Mouse (Mus musculus) lung, embryonic 14.5 days (tissue): ENCODE measurements at regions not wholly inside any gene's neighbourhood (a gene's known extent, or its start where the extent isn't known, plus 50 kb on each side); places are given as distances from the start of the nearest gene placed in this dataset.

Experiments used
- ATAC-seq: fragments of 200-750 bp; cut with Nextera tagmentation; 2 replicates; pipeline ENCODE4 v1.8.0; 2017; ENCODE audit warnings: mild to moderate bottlenecking, moderate TSS enrichment, moderate library complexity; ENCODE audit not compliant: insufficient read depth
- DNase-seq: peaks from one replicate; pipeline ENCODE4 v3.0.0-alpha.2; 2015
- H3K27ac ChIP-seq: fragments of 300-500 bp; sonication (generic); 2 replicates; pipeline ENCODE4 v1.5.1; 2014; ENCODE audit warnings: low read depth, mild to moderate bottlenecking, moderate library complexity
- H3K27me3 ChIP-seq: fragments of 300-500 bp; sonication (generic); 2 replicates; pipeline ENCODE4 v1.6.1; 2014; ENCODE audit warnings: low read length, control low read depth; ENCODE audit not compliant: insufficient read depth
- H3K36me3 ChIP-seq: fragments of 300-500 bp; sonication (generic); 2 replicates; pipeline ENCODE4 v1.6.1; 2014; ENCODE audit warnings: control low read depth; ENCODE audit not compliant: insufficient read depth
- H3K4me1 ChIP-seq: fragments of 300-500 bp; sonication (generic); 2 replicates; pipeline ENCODE4 v1.6.1; 2014; ENCODE audit warnings: antibody characterized with exemption, control low read depth; ENCODE audit not compliant: insufficient read depth
- H3K4me2 ChIP-seq: fragments of 300-500 bp; sonication (generic); 2 replicates; pipeline ENCODE4 v1.6.1; 2014; ENCODE audit warnings: mild to moderate bottlenecking
- H3K4me3 ChIP-seq: fragments of 300-500 bp; sonication (generic); 2 replicates; pipeline ENCODE4 v1.5.1; 2014; ENCODE audit warnings: low read depth, low read length
- H3K9ac ChIP-seq: fragments of 300-500 bp; sonication (generic); 2 replicates; pipeline ENCODE4 v1.6.1; 2014
- H3K9me3 ChIP-seq: fragments of 300-500 bp; sonication (generic); 2 replicates; pipeline ENCODE4 v1.6.1; 2016; ENCODE audit warnings: low read depth, low read length, control low read depth
- CTCF ChIP-seq: IDR thresholded peaks from 2 replicates; pipeline ENCODE4 v1.5.1; 2016; ENCODE audit warnings: antibody characterized with exemption, low read depth
- WGBS: fragments of 180-500 bp; shearing (Covaris S2); extraction: QIAGEN DNeasy Blood & Tissue Kit; methylation state at CpG from one replicate; pipeline ENCODE4 v1.1.7; 2014; 5-methylcytosine and 5-hydroxymethylcytosine counted together

DNA sequence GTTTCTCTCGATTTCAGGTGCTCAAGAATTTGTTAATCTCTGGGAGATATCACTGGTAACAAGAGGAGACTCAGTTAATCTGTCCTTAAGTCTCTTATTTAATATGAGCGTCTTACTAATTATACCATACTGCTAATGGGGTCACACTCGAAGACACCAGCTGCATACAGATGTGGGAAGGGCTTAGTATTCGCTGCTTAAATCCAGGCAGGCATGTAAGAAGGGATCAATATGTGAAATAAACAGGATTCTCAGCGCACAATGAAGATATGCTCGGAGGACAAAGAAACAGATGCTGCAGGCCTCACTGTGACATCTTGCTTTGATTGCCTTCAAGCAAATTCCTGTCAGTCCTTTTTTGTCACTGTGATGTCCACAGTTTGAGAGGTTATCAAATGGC, 108.3 kb downstream of the Zwint start:
- WGBS: 69% methylated on average over 6 of the region's 6 CpGs
- TF ChIP-seq CTCF: no peak
- H3K9ac ChIP-seq: no peak overlapping the region

DNA sequence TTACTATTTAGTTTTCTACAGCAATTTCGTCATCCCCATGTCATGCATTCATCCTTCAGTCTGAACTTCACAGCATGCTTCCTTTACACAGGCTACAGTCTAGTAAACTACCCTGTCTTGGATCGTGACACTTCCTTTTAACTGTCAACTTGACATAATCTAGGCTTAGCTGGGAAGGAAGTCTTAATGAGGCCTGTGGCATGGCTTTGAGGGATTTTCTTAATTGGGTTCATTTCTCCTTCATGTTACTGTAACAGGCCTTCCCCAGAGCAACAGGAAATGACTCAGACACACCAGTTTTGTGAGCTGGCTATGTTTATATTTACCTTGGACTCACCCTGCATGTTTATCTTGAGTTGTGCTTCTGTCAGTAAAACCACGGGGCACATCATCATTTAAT, 123.7 kb downstream of the Zwint start:
- no peaks in the 10 kb centered on the region for H3K4me1 ChIP-seq
- no peak for TF ChIP-seq CTCF
- H3K36me3 ChIP-seq: no peaks in the 10 kb centered on the region
- no peak overlapping the region for H3K27ac ChIP-seq
- peak; percentile 69 for DNase-seq
- H3K9ac ChIP-seq: no peak overlapping the region
- H3K4me3 ChIP-seq: no peak overlapping the region
- no peaks in the 10 kb centered on the region for H3K9me3 ChIP-seq
- no peaks in the 10 kb centered on the region for H3K27me3 ChIP-seq
- peak; percentile 90 for ATAC-seq
- H3K4me2 ChIP-seq: no peak overlapping the region
- WGBS: 17% methylated on average over 3 of the region's 3 CpGs

More for the DNA sequence above, 108.3 kb downstream of the Zwint start:
- DNase-seq (no peak), ATAC-seq (no peak)
- Histone ChIP-seq H3K4me1 (no peaks in the 10 kb centered on the region), H3K4me3 (no peak overlapping the region), H3K27ac (no peak overlapping the region), H3K27me3 (no peaks in the 10 kb centered on the region), H3K9me3 (no peaks in the 10 kb centered on the region), H3K4me2 (no peak overlapping the region), H3K36me3 (no peaks in the 10 kb centered on the region)

DNA sequence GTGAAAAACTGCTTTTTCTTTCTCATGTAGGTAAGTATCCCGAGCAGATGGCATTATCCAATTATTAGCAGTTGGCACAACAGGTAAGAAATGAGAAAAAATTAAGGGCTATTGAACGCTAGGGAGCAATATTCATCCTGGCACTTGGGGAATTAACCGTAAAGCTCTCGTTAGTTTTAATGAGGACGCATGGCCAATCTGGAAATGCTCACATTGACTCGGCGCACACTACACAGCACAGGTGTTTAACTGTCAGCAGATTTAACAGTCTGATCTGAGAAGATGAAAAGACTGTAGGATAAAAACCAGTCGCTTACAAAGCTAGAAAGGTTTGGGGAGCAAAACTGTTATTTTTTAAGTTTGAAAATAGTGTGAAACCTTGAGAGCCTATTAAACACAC, 157.0 kb downstream of the Zwint start:
- no peak for ATAC-seq
- Histone ChIP-seq H3K4me1 (no peaks in the 10 kb centered on the region), H3K9me3 (no peaks in the 10 kb centered on the region), H3K4me3 (no peak overlapping the region), H3K4me2 (no peak overlapping the region), H3K27me3 (no peaks in the 10 kb centered on the region), H3K9ac (no peak overlapping the region), H3K36me3 (no peaks in the 10 kb centered on the region), H3K27ac (no peak overlapping the region)
- 88% methylated on average over 8 of the region's 8 CpGs for WGBS
- DNase-seq: no peak
- no peak for TF ChIP-seq CTCF

DNA sequence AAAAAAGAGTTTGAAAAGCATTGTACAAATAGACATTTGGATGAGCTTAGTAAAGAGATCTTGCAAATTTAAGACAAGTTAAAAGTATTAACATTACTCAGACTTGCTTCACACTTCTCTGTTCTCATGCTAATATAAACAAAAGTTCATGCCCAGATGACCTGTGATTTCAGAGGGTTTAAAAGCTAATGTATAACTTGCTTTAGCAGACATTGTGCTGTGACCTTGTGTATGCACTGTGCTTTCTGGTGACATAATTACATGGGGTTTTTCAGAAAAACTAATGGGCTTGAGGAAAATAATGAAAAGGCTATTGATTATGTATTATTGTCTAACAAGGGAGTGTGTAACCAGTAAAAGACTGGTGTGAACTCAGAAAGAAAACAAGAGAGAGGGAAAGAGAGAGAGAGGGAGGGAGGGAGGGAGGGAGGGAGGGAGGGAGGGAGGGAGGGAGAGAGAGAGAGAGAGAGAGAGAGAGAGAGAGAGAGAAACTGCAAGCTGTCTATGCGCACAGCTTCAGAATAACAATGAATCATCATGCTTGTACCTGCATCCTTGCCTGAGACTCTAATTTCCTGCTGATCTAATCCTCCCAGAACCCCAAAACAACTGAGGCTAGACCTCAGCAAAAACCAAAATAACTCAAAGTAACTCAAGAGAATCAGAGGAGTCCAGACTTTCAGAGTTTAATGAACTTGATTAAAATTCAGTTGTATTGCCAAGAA, 192.9 kb downstream of the Zwint start:
- no peak overlapping the region for H3K9ac ChIP-seq
- no peaks in the 10 kb centered on the region for H3K4me1 ChIP-seq
- no peak overlapping the region for H3K4me3 ChIP-seq
- DNase-seq: no peak
- TF ChIP-seq CTCF: no peak
- H3K27me3 ChIP-seq: no peaks in the 10 kb centered on the region
- no peak overlapping the region for H3K27ac ChIP-seq
- ATAC-seq: no peak
- no peaks in the 10 kb centered on the region for H3K36me3 ChIP-seq
- no peak overlapping the region for H3K4me2 ChIP-seq
- no peaks in the 10 kb centered on the region for H3K9me3 ChIP-seq
- 43% methylated on average over 1 of the region's 1 CpGs for WGBS

DNA sequence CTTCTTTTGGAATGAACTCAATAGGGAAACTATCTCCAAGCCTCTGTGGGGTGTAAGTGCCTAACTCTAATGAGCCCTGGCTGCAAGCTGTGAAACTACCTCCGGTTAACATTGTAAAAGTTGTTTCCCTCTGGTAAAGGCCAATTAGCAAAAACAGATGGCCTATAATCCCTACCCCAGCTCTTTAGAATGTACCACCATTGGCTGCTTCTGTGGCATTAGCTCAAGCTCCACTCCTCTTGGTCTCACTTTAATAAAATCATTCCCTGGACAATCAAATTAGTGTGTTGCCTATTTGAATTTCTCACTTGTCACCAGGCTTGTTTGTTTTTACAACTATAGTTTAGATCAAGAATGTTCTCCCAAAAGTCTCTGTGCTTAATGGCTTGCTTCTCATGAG, 213.3 kb downstream of the Zwint start:
- ATAC-seq: no peak
- Histone ChIP-seq H3K36me3 (no peaks in the 10 kb centered on the region), H3K27ac (no peak overlapping the region), H3K4me1 (no peaks in the 10 kb centered on the region), H3K4me2 (no peak overlapping the region), H3K27me3 (no peaks in the 10 kb centered on the region), H3K4me3 (no peak overlapping the region), H3K9me3 (no peaks in the 10 kb centered on the region), H3K9ac (no peak overlapping the region)
- 39% methylated on average over 1 of the region's 1 CpGs for WGBS
- no peak for DNase-seq
- TF ChIP-seq CTCF: no peak
